In the genomic region with DNA sequence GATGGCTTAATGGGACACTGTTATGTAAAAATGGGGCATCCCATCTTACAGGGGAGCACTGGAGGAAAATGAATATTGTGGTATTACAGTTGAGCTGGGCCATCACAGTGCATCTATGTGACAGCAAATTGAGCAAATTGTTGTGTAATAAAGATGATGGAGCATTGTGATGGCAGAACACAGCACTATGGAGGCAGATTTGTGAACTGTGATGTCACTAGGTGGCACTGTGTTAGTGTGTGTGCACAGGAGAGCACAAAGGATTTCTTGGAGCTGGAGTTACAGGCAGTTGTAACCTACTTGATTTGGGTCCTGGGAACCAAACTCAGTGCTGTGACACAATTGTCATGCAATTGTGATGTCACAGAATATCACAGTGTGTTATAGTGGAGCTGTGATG, we compare ENCODE assay signal across 22 mouse cellular contexts. TPM values are rescaled to one million over a fixed set of nuclear protein-coding genes. Genes with fewer than 3 reads are reported as not detected.
DNase-seq lines count a peak whose midpoint lies in the region; ATAC-seq and TF ChIP-seq lines count a peak whose summit lies in the region.
"Had no signal": no experiment of that assay in that cellular context is flagged by ENCODE, and none has a peak within 500 bp of the region (broad histone marks: within the 10 kb centered on the region; RNA-seq: fewer than 3 reads in every experiment).

No protein-coding gene starts in this region.

- peak; percentile 28; the same call in 1 of the 2 replicates for TF ChIP-seq CTCF in layer of hippocampus, adult 2 months (conservative IDR thresholded peaks at IDR 0.05)

- H3K4me1 ChIP-seq in forebrain, embryonic 12.5 days: no peaks in the 10 kb centered on the region
- H3K4me1 ChIP-seq in forebrain, embryonic 15.5 days: no peaks in the 10 kb centered on the region
- H3K4me1 ChIP-seq: hindbrain, embryonic 13.5 days; liver, embryonic 13.5 days; megakaryocyte, embryonic 14.5 days had no signal

- H3K4me2 ChIP-seq in forebrain, embryonic 12.5 days: no peak overlapping the region
- no peak overlapping the region for H3K4me2 ChIP-seq in forebrain, embryonic 15.5 days (replicated peaks)
- H3K4me2 ChIP-seq: hindbrain, embryonic 13.5 days; liver, embryonic 13.5 days had no signal

- no peak overlapping the region for H3K9ac ChIP-seq in forebrain, embryonic 12.5 days
- H3K9ac ChIP-seq in forebrain, embryonic 15.5 days (replicated peaks): no peak overlapping the region
- H3K9ac ChIP-seq: hindbrain, embryonic 13.5 days; liver, embryonic 13.5 days had no signal

- no peak overlapping the region for H3K4me3 ChIP-seq in forebrain, embryonic 12.5 days (replicated peaks)
- H3K4me3 ChIP-seq in forebrain, embryonic 15.5 days: no peak overlapping the region
- H3K4me3 ChIP-seq in layer of hippocampus, adult 2 months: no peak overlapping the region
- H3K4me3 ChIP-seq: gastrocnemius, adult 2 months; hindbrain, embryonic 13.5 days; liver, embryonic 13.5 days had no signal

- intact Hi-C loops in heart, postnatal 10 days (cut with DNase I): no loop called here

- no peaks in the 10 kb centered on the region for H3K9me3 ChIP-seq in forebrain, embryonic 12.5 days
- no peaks in the 10 kb centered on the region for H3K9me3 ChIP-seq in forebrain, embryonic 15.5 days
- H3K9me3 ChIP-seq: G1E; hindbrain, embryonic 13.5 days; liver, embryonic 13.5 days; megakaryocyte, embryonic 14.5 days had no signal

- no peak for DNase-seq in layer of hippocampus, adult 2 months (ENCODE audit: low spot score in 2 of 2)
- no peak for DNase-seq in layer of hippocampus, adult 18-20 months (ENCODE audit: low spot score in 2 of 2)
- peak; percentile 5 for DNase-seq in retina, postnatal 1 day
- no peak for DNase-seq in retina, embryonic 14.5 days (ENCODE audit: low spot score)
- no peak for DNase-seq in heart, postnatal 10 days
- DNase-seq in frontal cortex, postnatal 10 days (ENCODE audit: low spot score in 2 of 2): no peak
- DNase-seq: adrenal gland, postnatal 10 days; cerebellum, postnatal 10 days; gastrocnemius, adult 2 months; kidney, adult 2 months; liver, embryonic 13.5 days; thymus, postnatal 36 days had no signal

- no peaks in the 10 kb centered on the region for H3K36me3 ChIP-seq in forebrain, embryonic 12.5 days (replicated peaks)
- no peaks in the 10 kb centered on the region for H3K36me3 ChIP-seq in forebrain, embryonic 15.5 days
- H3K36me3 ChIP-seq: G1E; hindbrain, embryonic 13.5 days; liver, embryonic 13.5 days had no signal

- H3K27ac ChIP-seq in forebrain, embryonic 12.5 days: no peak overlapping the region
- H3K27ac ChIP-seq in forebrain, embryonic 15.5 days (replicated peaks): no peak overlapping the region
- H3K27ac ChIP-seq in layer of hippocampus, adult 2 months: no peak overlapping the region
- H3K27ac ChIP-seq: gastrocnemius, adult 2 months; hindbrain, embryonic 13.5 days; liver, embryonic 13.5 days had no signal

- no peaks in the 10 kb centered on the region for H3K27me3 ChIP-seq in forebrain, embryonic 12.5 days
- no peaks in the 10 kb centered on the region for H3K27me3 ChIP-seq in forebrain, embryonic 15.5 days
- H3K27me3 ChIP-seq: hindbrain, embryonic 13.5 days; liver, embryonic 13.5 days; megakaryocyte, embryonic 14.5 days had no signal

- ATAC-seq in forebrain, embryonic 12.5 days (ENCODE audit: low FRiP score): peak; percentile 23; the same call in 1 of the 2 replicates
- ATAC-seq in forebrain, embryonic 15.5 days (replicated peaks): no peak
- ATAC-seq: lung, postnatal 0 days had no signal

RNA-seq across cellular contexts. Expression of a gene that starts 12.7 kb away (rescaled TPM):
- polyA plus RNA-seq in forebrain, embryonic 12.5 days (2016; fragmentation: Nextera tagmentation; extraction: Ambion mirVana): not detected in 2 replicates
- polyA plus RNA-seq in forebrain, embryonic 15.5 days (2015; fragmentation: Nextera tagmentation; extraction: Ambion mirVana): not detected in 2 replicates
- total RNA-seq in layer of hippocampus, adult 2 months (2021): not detected
- total RNA-seq in layer of hippocampus, adult 18-20 months (2021): not detected
- not detected for total RNA-seq in heart, postnatal 10 days (2021)
- total RNA-seq: adrenal gland, postnatal 10 days; G1E; gastrocnemius, adult 2 months had no signal
- polyA plus RNA-seq: C2C12; embryonic facial prominence, embryonic 11.5 days; G1E; heart, embryonic 14.5 days; hindbrain, embryonic 13.5 days; kidney, adult 2 months; liver, embryonic 13.5 days; lung, postnatal 0 days; testis, adult 2 months had no signal

RNA-seq across cellular contexts. Expression of a gene that starts 16.4 kb away (rescaled TPM):
- not detected in 2 replicates for polyA plus RNA-seq in forebrain, embryonic 12.5 days (2016; fragmentation: Nextera tagmentation; extraction: Ambion mirVana)
- polyA plus RNA-seq in forebrain, embryonic 15.5 days (2015; fragmentation: Nextera tagmentation; extraction: Ambion mirVana): not detected in 2 replicates
- not detected for total RNA-seq in layer of hippocampus, adult 2 months (2021)
- total RNA-seq in layer of hippocampus, adult 18-20 months (2021): not detected
- not detected for total RNA-seq in heart, postnatal 10 days (2021)
- total RNA-seq: adrenal gland, postnatal 10 days; gastrocnemius, adult 2 months had no signal
- polyA plus RNA-seq: C2C12; embryonic facial prominence, embryonic 11.5 days; G1E; heart, embryonic 14.5 days; hindbrain, embryonic 13.5 days; kidney, adult 2 months; liver, embryonic 13.5 days; lung, postnatal 0 days had no signal

RNA-seq across cellular contexts. Expression of a gene that starts 26.5 kb away (rescaled TPM):
- polyA plus RNA-seq in forebrain, embryonic 12.5 days (2016; fragmentation: Nextera tagmentation; extraction: Ambion mirVana): not detected in 2 replicates
- polyA plus RNA-seq in forebrain, embryonic 15.5 days (2015; fragmentation: Nextera tagmentation; extraction: Ambion mirVana): not detected in 2 replicates
- total RNA-seq in layer of hippocampus, adult 2 months (2021): not detected
- total RNA-seq in layer of hippocampus, adult 18-20 months (2021): not detected
- not detected for total RNA-seq in heart, postnatal 10 days (2021)
- total RNA-seq: adrenal gland, postnatal 10 days; gastrocnemius, adult 2 months had no signal
- polyA plus RNA-seq: C2C12; embryonic facial prominence, embryonic 11.5 days; G1E; heart, embryonic 14.5 days; hindbrain, embryonic 13.5 days; kidney, adult 2 months; liver, embryonic 13.5 days; lung, postnatal 0 days; testis, adult 2 months had no signal

RNA-seq across cellular contexts. Expression of a gene that starts 34.1 kb away (rescaled TPM):
- not detected in 2 replicates for polyA plus RNA-seq in forebrain, embryonic 12.5 days (2016; fragmentation: Nextera tagmentation; extraction: Ambion mirVana)
- not detected in 2 replicates for polyA plus RNA-seq in forebrain, embryonic 15.5 days (2015; fragmentation: Nextera tagmentation; extraction: Ambion mirVana)
- not detected for total RNA-seq in layer of hippocampus, adult 2 months (2021)
- not detected for total RNA-seq in layer of hippocampus, adult 18-20 months (2021)
- not detected for total RNA-seq in heart, postnatal 10 days (2021)
- total RNA-seq: adrenal gland, postnatal 10 days; gastrocnemius, adult 2 months had no signal
- polyA plus RNA-seq: C2C12; embryonic facial prominence, embryonic 11.5 days; G1E; heart, embryonic 14.5 days; hindbrain, embryonic 13.5 days; kidney, adult 2 months; liver, embryonic 13.5 days; lung, postnatal 0 days; testis, adult 2 months had no signal

RNA-seq across cellular contexts. Expression of a gene that starts 45.5 kb away (rescaled TPM):
- not detected in 2 replicates for polyA plus RNA-seq in forebrain, embryonic 12.5 days (2016; fragmentation: Nextera tagmentation; extraction: Ambion mirVana)
- polyA plus RNA-seq in forebrain, embryonic 15.5 days (2015; fragmentation: Nextera tagmentation; extraction: Ambion mirVana): not detected in 2 replicates
- not detected for total RNA-seq in layer of hippocampus, adult 2 months (2021)
- total RNA-seq in layer of hippocampus, adult 18-20 months (2021): not detected
- not detected for total RNA-seq in heart, postnatal 10 days (2021)
- total RNA-seq: adrenal gland, postnatal 10 days; gastrocnemius, adult 2 months had no signal
- polyA plus RNA-seq: C2C12; embryonic facial prominence, embryonic 11.5 days; G1E; heart, embryonic 14.5 days; hindbrain, embryonic 13.5 days; kidney, adult 2 months; liver, embryonic 13.5 days; lung, postnatal 0 days; testis, adult 2 months had no signal
